8 mouse cellular contexts compared by ENCODE assay signal in the genomic region with DNA sequence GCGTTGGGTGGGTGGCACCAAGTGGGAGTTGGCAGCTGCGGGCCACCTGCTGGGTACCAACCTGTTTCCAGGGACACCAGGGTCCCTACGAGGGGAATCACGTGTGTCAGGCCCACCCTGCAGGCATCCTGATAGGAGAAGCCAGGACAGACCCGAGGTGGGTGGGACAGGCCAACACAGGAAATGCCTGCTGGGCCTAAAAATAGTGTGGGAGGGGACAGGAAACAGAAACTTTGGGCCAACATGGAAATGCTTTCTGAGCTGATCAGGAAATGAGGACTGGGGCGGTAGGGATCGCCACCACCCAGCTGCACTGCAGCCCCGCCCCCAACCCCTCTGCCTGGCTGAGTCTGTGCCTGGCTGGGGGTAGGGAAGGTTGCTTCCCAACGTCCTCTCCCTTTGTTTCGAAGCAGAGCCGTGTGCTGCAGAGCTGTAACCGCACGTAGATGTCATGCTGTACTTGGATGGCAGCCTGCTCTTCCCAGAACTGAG.
DNase-seq lines count a peak whose midpoint lies in the region; ATAC-seq and TF ChIP-seq lines count a peak whose summit lies in the region.

No protein-coding gene starts in this region.

- no peak overlapping the region for H3K4me2 ChIP-seq in midbrain, embryonic 15.5 days
- H3K4me2 ChIP-seq in lung, embryonic 16.5 days (ENCODE audit: low read depth, low read length) = peak overlapping the region; percentile 21

- no peak overlapping the region for H3K9ac ChIP-seq in midbrain, embryonic 15.5 days
- no peak overlapping the region for H3K9ac ChIP-seq in lung, embryonic 16.5 days (ENCODE audit: low read length)

- H3K9me3 ChIP-seq in midbrain, embryonic 10.5 days (replicated peaks) = no peaks in the 10 kb centered on the region
- H3K9me3 ChIP-seq in midbrain, embryonic 15.5 days = no peaks in the 10 kb centered on the region
- no peaks in the 10 kb centered on the region for H3K9me3 ChIP-seq in heart, embryonic 10.5 days
- no peaks in the 10 kb centered on the region for H3K9me3 ChIP-seq in lung, embryonic 16.5 days (ENCODE audit: control insufficient read depth, low read length)

- 27% methylated on average over 13 of the region's 13 CpGs for WGBS in midbrain, embryonic 10.5 days
- WGBS in midbrain, embryonic 15.5 days = 22% methylated on average over 13 of the region's 13 CpGs
- 17% methylated on average over 13 of the region's 13 CpGs for WGBS in heart, embryonic 10.5 days
- 19% methylated on average over 13 of the region's 13 CpGs for WGBS in lung, embryonic 16.5 days

- peak; percentile 22 for DNase-seq in midbrain, embryonic 10.5 days (ENCODE audit: low spot score)
- peak; percentile 90 for DNase-seq in heart, embryonic 10.5 days (ENCODE audit: low spot score)
- peak; percentile 83 for DNase-seq in kidney, adult 9 months
- DNase-seq in cerebellum, adult 18-20 months = no peak
- DNase-seq in layer of hippocampus, adult 9-10 months (ENCODE audit: low spot score) = no peak

- H3K27ac ChIP-seq in midbrain, embryonic 10.5 days (replicated peaks) = peak overlapping the region; percentile 69
- H3K27ac ChIP-seq in midbrain, embryonic 15.5 days = no peak overlapping the region
- peak overlapping the region; percentile 74; the same call in 1 of the 2 replicates for H3K27ac ChIP-seq in cortical plate, adult 2 months (ENCODE audit: insufficient read depth, low read length)
- H3K27ac ChIP-seq in heart, embryonic 10.5 days = peak overlapping the region; percentile 90
- H3K27ac ChIP-seq in lung, embryonic 16.5 days (ENCODE audit: low read length) = peak overlapping the region; percentile 51

- peaks cover 4% of the 10 kb centered on the region for H3K27me3 ChIP-seq in midbrain, embryonic 10.5 days (ENCODE audit: low read depth, poor library complexity, severe bottlenecking)
- H3K27me3 ChIP-seq in midbrain, embryonic 15.5 days (replicated peaks) = 0 out of 2 replicates have a peak, but pooled peaks cover 4% of the 10 kb centered on the region
- no peaks in the 10 kb centered on the region for H3K27me3 ChIP-seq in heart, embryonic 10.5 days (ENCODE audit: insufficient read depth, poor library complexity, severe bottlenecking)
- no peaks in the 10 kb centered on the region for H3K27me3 ChIP-seq in lung, embryonic 16.5 days (ENCODE audit: control insufficient read depth, insufficient read depth, low read depth, low read length)

- TF ChIP-seq POLR2A in cortical plate, adult 2 months (IDR thresholded peaks at IDR 0.05; ENCODE audit: extremely low read depth, insufficient read depth, low read length) = no peak

- no peak overlapping the region for H3K4me3 ChIP-seq in midbrain, embryonic 10.5 days
- H3K4me3 ChIP-seq in midbrain, embryonic 15.5 days = no peak overlapping the region
- no peak overlapping the region for H3K4me3 ChIP-seq in cortical plate, adult 2 months (ENCODE audit: insufficient read depth, low read length)
- H3K4me3 ChIP-seq in heart, embryonic 10.5 days = peak overlapping the region; percentile 18; the same call in 1 of the 2 replicates
- H3K4me3 ChIP-seq in lung, embryonic 16.5 days (ENCODE audit: low read length) = no peak overlapping the region

- no peak for TF ChIP-seq CTCF in cortical plate, adult 2 months (IDR thresholded peaks at IDR 0.05; ENCODE audit: extremely low read depth, insufficient read depth, low read length)

- no peaks in the 10 kb centered on the region for H3K36me3 ChIP-seq in midbrain, embryonic 10.5 days
- no peaks in the 10 kb centered on the region for H3K36me3 ChIP-seq in midbrain, embryonic 15.5 days (replicated peaks)
- H3K36me3 ChIP-seq in heart, embryonic 10.5 days = no peaks in the 10 kb centered on the region
- no peaks in the 10 kb centered on the region for H3K36me3 ChIP-seq in lung, embryonic 16.5 days (ENCODE audit: control insufficient read depth, insufficient read depth, low read length)

- no peak for ATAC-seq in midbrain, embryonic 15.5 days (replicated peaks)
- peak; percentile 89 for ATAC-seq in lung, embryonic 16.5 days (ENCODE audit: low read depth)

- peaks cover 23% of the 10 kb centered on the region for H3K4me1 ChIP-seq in midbrain, embryonic 10.5 days
- H3K4me1 ChIP-seq in midbrain, embryonic 15.5 days = peaks cover 9% of the 10 kb centered on the region
- peaks cover 5% of the 10 kb centered on the region for H3K4me1 ChIP-seq in cortical plate, adult 2 months (ENCODE audit: control insufficient read depth, insufficient read depth, low read length)
- H3K4me1 ChIP-seq in heart, embryonic 10.5 days = peaks cover 53% of the 10 kb centered on the region
- H3K4me1 ChIP-seq in lung, embryonic 16.5 days (replicated peaks; ENCODE audit: control insufficient read depth, insufficient read depth, low read length) = peaks cover 15% of the 10 kb centered on the region; the same call in 1 of the 2 replicates

Comparison
In these comparisons a context has a peak if more than half of its experiments do, and no peak if none do; other contexts are left out.
1. DNase-seq: peak in midbrain, embryonic 10.5 days (single experiment), heart, embryonic 10.5 days (single experiment) and kidney, adult 9 months (single experiment); none in cerebellum, adult 18-20 months (0 of 2) and layer of hippocampus, adult 9-10 months (single experiment).